In genomic region chr7:75846942-75847341, GRCm38 (mm10) we compare ENCODE assay signal across 16 mouse cellular contexts. TPM values are rescaled to one million over a fixed set of nuclear protein-coding genes. Genes with fewer than 3 reads are reported as not detected.
DNase-seq lines count a peak whose midpoint lies in the region; ATAC-seq and TF ChIP-seq lines count a peak whose summit lies in the region.
"Had no signal": no experiment of that assay in that cellular context is flagged by ENCODE, and none has a peak within 500 bp of the region (broad histone marks: within the 10 kb centered on the region; RNA-seq: fewer than 3 reads in every experiment).

No protein-coding gene starts in this region.

- peak overlapping the region; percentile 86 for H3K4me2 ChIP-seq in intestine, embryonic 14.5 days (ENCODE audit: low read length)
- H3K4me2 ChIP-seq in intestine, embryonic 16.5 days (ENCODE audit: low read depth, low read length) = no peak overlapping the region
- no peak overlapping the region for H3K4me2 ChIP-seq in midbrain, postnatal 0 days (ENCODE audit: low read depth, low read length, poor library complexity, severe bottlenecking)
- no peak overlapping the region for H3K4me2 ChIP-seq in midbrain, embryonic 11.5 days
- peak overlapping the region; percentile 78 for H3K4me2 ChIP-seq in liver, postnatal 0 days (ENCODE audit: low read depth, low read length)

- no peaks in the 10 kb centered on the region for H3K27me3 ChIP-seq in intestine, embryonic 14.5 days (replicated peaks; ENCODE audit: control insufficient read depth, insufficient read depth, low read length)
- H3K27me3 ChIP-seq in intestine, embryonic 16.5 days (replicated peaks; ENCODE audit: control insufficient read depth, insufficient read depth, low read length) = no peaks in the 10 kb centered on the region
- no peaks in the 10 kb centered on the region for H3K27me3 ChIP-seq in midbrain, postnatal 0 days (ENCODE audit: insufficient read depth, low read length)
- no peaks in the 10 kb centered on the region for H3K27me3 ChIP-seq in midbrain, embryonic 11.5 days (ENCODE audit: control insufficient read depth, insufficient read depth, low read length)
- no peaks in the 10 kb centered on the region; a peak in 1 of 4 replicates for H3K27me3 ChIP-seq in MEL (ENCODE audit: control insufficient read depth in 1 of 2, insufficient read depth in 2 of 2, low read length in 2 of 2)
- no peaks in the 10 kb centered on the region for H3K27me3 ChIP-seq in liver, postnatal 0 days (ENCODE audit: insufficient read depth, low read length)
- H3K27me3 ChIP-seq: hindbrain, embryonic 13.5 days; midbrain, embryonic 12.5 days; neural tube, embryonic 13.5 days; Patski; stomach, embryonic 15.5 days had no signal

- no peaks in the 10 kb centered on the region for H3K9me3 ChIP-seq in intestine, embryonic 14.5 days (ENCODE audit: control insufficient read depth, low read length)
- no peaks in the 10 kb centered on the region for H3K9me3 ChIP-seq in intestine, embryonic 16.5 days (ENCODE audit: control insufficient read depth, low read length)
- no peaks in the 10 kb centered on the region for H3K9me3 ChIP-seq in midbrain, postnatal 0 days (ENCODE audit: low read length)
- H3K9me3 ChIP-seq in midbrain, embryonic 11.5 days (ENCODE audit: control insufficient read depth, low read length) = no peaks in the 10 kb centered on the region
- H3K9me3 ChIP-seq in MEL (replicated peaks; ENCODE audit: insufficient read depth, low read length) = no peaks in the 10 kb centered on the region
- no peaks in the 10 kb centered on the region for H3K9me3 ChIP-seq in liver, postnatal 0 days (ENCODE audit: low read length)
- H3K9me3 ChIP-seq: hindbrain, embryonic 13.5 days; midbrain, embryonic 12.5 days; neural tube, embryonic 13.5 days; stomach, embryonic 15.5 days had no signal

- H3K9ac ChIP-seq in intestine, embryonic 14.5 days (ENCODE audit: low read length) = no peak overlapping the region
- H3K9ac ChIP-seq in intestine, embryonic 16.5 days (ENCODE audit: low read depth, low read length) = no peak overlapping the region
- H3K9ac ChIP-seq in midbrain, postnatal 0 days (replicated peaks; ENCODE audit: low read length, poor library complexity, severe bottlenecking) = no peak overlapping the region
- H3K9ac ChIP-seq in midbrain, embryonic 11.5 days (ENCODE audit: low read length) = no peak overlapping the region
- no peak overlapping the region for H3K9ac ChIP-seq in MEL (ENCODE audit: control insufficient read depth, low read depth, low read length, poor library complexity, severe bottlenecking)
- no peak overlapping the region for H3K9ac ChIP-seq in liver, postnatal 0 days (replicated peaks)
- H3K9ac ChIP-seq: midbrain, embryonic 12.5 days; stomach, embryonic 15.5 days had no signal

- TF ChIP-seq POLR2A in MEL (IDR thresholded peaks at IDR 0.05; ENCODE audit: control insufficient read depth in 1 of 2, insufficient read depth in 1 of 2, low read depth in 1 of 2, low read length in 2 of 2, poor library complexity in 1 of 2) = no peak

- H3K4me1 ChIP-seq in intestine, embryonic 14.5 days (replicated peaks; ENCODE audit: control insufficient read depth, insufficient read depth, low read length) = peaks cover 13% of the 10 kb centered on the region
- peaks cover 8% of the 10 kb centered on the region for H3K4me1 ChIP-seq in intestine, embryonic 16.5 days (ENCODE audit: control insufficient read depth, insufficient read depth, low read length)
- H3K4me1 ChIP-seq in midbrain, postnatal 0 days (ENCODE audit: insufficient read depth, low read length) = peaks cover 5% of the 10 kb centered on the region; the same call in 1 of the 2 replicates
- H3K4me1 ChIP-seq in midbrain, embryonic 11.5 days (ENCODE audit: control insufficient read depth, insufficient read depth, low read length) = peaks cover 11% of the 10 kb centered on the region
- H3K4me1 ChIP-seq in MEL (ENCODE audit: control insufficient read depth in 1 of 2, insufficient read depth in 2 of 2, low read length in 2 of 2) = peaks cover 0 to 5% of the 10 kb centered on the region in 2 experiments; a peak in 2 of 4 replicates
- H3K4me1 ChIP-seq in liver, postnatal 0 days (ENCODE audit: insufficient read depth) = peaks cover 19% of the 10 kb centered on the region

- DNase-seq in intestine, embryonic 14.5 days (ENCODE audit: low spot score) = no peak
- no peak for DNase-seq in midbrain, postnatal 0 days (ENCODE audit: low spot score)
- DNase-seq in midbrain, embryonic 11.5 days (ENCODE audit: low spot score, missing footprints) = no peak
- DNase-seq in MEL (ENCODE audit: low read depth, low spot score) (peak; percentile 40), MN1 (ENCODE audit: low spot score) (no peak)
- no peak for DNase-seq in liver, postnatal 0 days
- DNase-seq: adrenal gland, adult 2 months; cerebellum, postnatal 36 days; kidney, postnatal 10 days; right cerebral cortex, postnatal 4 days had no signal

- TF ChIP-seq EP300 in MEL (IDR thresholded peaks at IDR 0.05; ENCODE audit: low read depth in 1 of 2, low read length in 2 of 2) = no peak
- no peak for TF ChIP-seq EP300 in liver, postnatal 0 days (IDR thresholded peaks at IDR 0.05; ENCODE audit: low read depth)

- ATAC-seq in intestine, embryonic 14.5 days (replicated peaks; ENCODE audit: low FRiP score, low TSS enrichment, low read depth) = no peak
- no peak for ATAC-seq in intestine, embryonic 16.5 days
- no peak for ATAC-seq in midbrain, postnatal 0 days (ENCODE audit: low FRiP score)
- ATAC-seq in midbrain, embryonic 11.5 days (ENCODE audit: low FRiP score) = no peak
- ATAC-seq in liver, postnatal 0 days = no peak
- ATAC-seq: Patski had no signal

- WGBS in intestine, embryonic 14.5 days = 54% methylated on average over 7 of the region's 7 CpGs
- 51% methylated on average over 7 of the region's 7 CpGs for WGBS in intestine, embryonic 16.5 days
- WGBS in midbrain, postnatal 0 days = 52% methylated on average over 7 of the region's 7 CpGs
- 49% methylated on average over 7 of the region's 7 CpGs for WGBS in midbrain, embryonic 11.5 days
- WGBS in liver, postnatal 0 days (ENCODE audit: insufficient replicate concordance) = 46% methylated on average over 7 of the region's 7 CpGs

- peaks cover 4% of the 10 kb centered on the region; the same call in 1 of the 2 replicates for H3K36me3 ChIP-seq in intestine, embryonic 14.5 days (ENCODE audit: control insufficient read depth, insufficient read depth, low read length)
- no peaks in the 10 kb centered on the region for H3K36me3 ChIP-seq in intestine, embryonic 16.5 days (ENCODE audit: control insufficient read depth, insufficient read depth, low read length)
- no peaks in the 10 kb centered on the region for H3K36me3 ChIP-seq in midbrain, postnatal 0 days (ENCODE audit: insufficient read depth, low read length)
- H3K36me3 ChIP-seq in midbrain, embryonic 11.5 days (ENCODE audit: control insufficient read depth, insufficient read depth, low read length) = peaks cover 2% of the 10 kb centered on the region; the same call in 1 of the 2 replicates
- H3K36me3 ChIP-seq in MEL (ENCODE audit: control insufficient read depth in 1 of 2, insufficient read depth in 2 of 2, low read length in 2 of 2) = peaks cover 0 to 5% of the 10 kb centered on the region in 2 experiments; a peak in 2 of 4 replicates
- H3K36me3 ChIP-seq in liver, postnatal 0 days (replicated peaks; ENCODE audit: insufficient read depth, low read length) = no peaks in the 10 kb centered on the region
- H3K36me3 ChIP-seq: hindbrain, embryonic 13.5 days; midbrain, embryonic 12.5 days; neural tube, embryonic 13.5 days; stomach, embryonic 15.5 days had no signal

- TF ChIP-seq CTCF in midbrain, postnatal 0 days (IDR thresholded peaks at IDR 0.05) = peak; percentile 30
- peak in 2 of 3 experiments; percentile 16 to 23; a peak in 1 of 6 replicates for TF ChIP-seq CTCF in MEL (IDR thresholded peaks at IDR 0.05 in 2 of 3, conservative IDR thresholded peaks at IDR 0.05 in 1 of 3; ENCODE audit: control insufficient read depth in 1 of 3, insufficient read depth in 1 of 3, low read depth in 2 of 3, low read length in 3 of 3, poor library complexity in 1 of 3, severe bottlenecking in 1 of 3)
- peak; percentile 52 for TF ChIP-seq CTCF in liver, postnatal 0 days (IDR thresholded peaks at IDR 0.05; ENCODE audit: low read depth)

- no peak overlapping the region for H3K27ac ChIP-seq in intestine, embryonic 14.5 days (ENCODE audit: low read depth)
- no peak overlapping the region for H3K27ac ChIP-seq in intestine, embryonic 16.5 days (ENCODE audit: low read length)
- no peak overlapping the region for H3K27ac ChIP-seq in midbrain, postnatal 0 days (ENCODE audit: low read depth, low read length)
- H3K27ac ChIP-seq in midbrain, embryonic 11.5 days (ENCODE audit: low read depth, low read length) = no peak overlapping the region
- no peak overlapping the region for H3K27ac ChIP-seq in MEL (ENCODE audit: control insufficient read depth, low read depth, low read length)
- H3K27ac ChIP-seq in liver, postnatal 0 days (ENCODE audit: low read depth) = no peak overlapping the region
- H3K27ac ChIP-seq: midbrain, embryonic 12.5 days; neural tube, embryonic 13.5 days had no signal

- H3K4me3 ChIP-seq in intestine, embryonic 14.5 days (ENCODE audit: low read depth, low read length) = no peak overlapping the region
- no peak overlapping the region for H3K4me3 ChIP-seq in intestine, embryonic 16.5 days (ENCODE audit: low read length)
- no peak overlapping the region for H3K4me3 ChIP-seq in midbrain, postnatal 0 days (ENCODE audit: low read depth, low read length)
- no peak overlapping the region for H3K4me3 ChIP-seq in midbrain, embryonic 11.5 days (ENCODE audit: low read depth, low read length)
- H3K4me3 ChIP-seq in MEL (ENCODE audit: control insufficient read depth in 1 of 2, insufficient read depth in 1 of 2, low read depth in 2 of 2, low read length in 2 of 2) = no peak overlapping the region
- no peak overlapping the region for H3K4me3 ChIP-seq in liver, postnatal 0 days (ENCODE audit: low read depth, low read length)

- H3K79me2 ChIP-seq in MEL (ENCODE audit: control insufficient read depth, insufficient read depth, low read length, poor library complexity) = peaks cover 7% of the 10 kb centered on the region; the same call in 1 of the 2 replicates

- no peak for TF ChIP-seq RAD21 in MEL (IDR thresholded peaks at IDR 0.05; ENCODE audit: low read depth, low read length)

TF ChIP-seq in MEL, 35 proteins besides CTCF, POLR2A, EP300 and RAD21 (continues in another document):
- TF ChIP-seq MAX (IDR thresholded peaks at IDR 0.05; ENCODE audit: low read length) = no peak
- TF ChIP-seq NELFE (IDR thresholded peaks at IDR 0.05; ENCODE audit: low read depth, low read length) = no peak

RNA-seq across cellular contexts. Expression of gene Klhl25, which starts 1.2 kb away (rescaled TPM):
- polyA plus RNA-seq in intestine, embryonic 14.5 days (2014; fragmentation: Nextera tagmentation; extraction: Ambion mirVana) = 12.4 and 14.0 TPM in 2 replicates
- polyA plus RNA-seq in intestine, embryonic 16.5 days (2015; fragmentation: Nextera tagmentation; extraction: Ambion mirVana) = 9.5 and 10.4 TPM in 2 replicates
- total RNA-seq in midbrain, postnatal 0 days (2014; rRNA removed) = 34.2 and 35.3 TPM in 2 replicates
- 12.6 and 13.9 TPM in 2 replicates for polyA plus RNA-seq in midbrain, postnatal 0 days (2015; fragmentation: Nextera tagmentation; extraction: Ambion mirVana)
- 17.7 and 21.2 TPM in 2 replicates for polyA plus RNA-seq in midbrain, embryonic 11.5 days (2014; fragmentation: Nextera tagmentation; extraction: Ambion mirVana)
- 7.4 and 8.0 TPM in 2 replicates for total RNA-seq in MEL (2012; rRNA removed)
- polyA plus RNA-seq in MEL (2012; ENCODE audit: insufficient read depth in 1 of 2, insufficient read length in 2 of 2, low read depth in 1 of 2, low replicate concordance in 2 of 2, missing spikeins in 1 of 2) = 10 to 100 TPM in 1 of 2 experiments, not detected in 1; 11.4 TPM
- 13.0 and 13.5 TPM in 2 replicates for polyA plus RNA-seq in liver, postnatal 0 days (2015; fragmentation: Nextera tagmentation; extraction: Ambion mirVana)

Comparison
In these comparisons a context has a peak if more than half of its experiments do, and no peak if none do; other contexts are left out.
1. H3K4me2 ChIP-seq: peak in intestine, embryonic 14.5 days (single experiment) and liver, postnatal 0 days (single experiment); none in intestine, embryonic 16.5 days (single experiment), midbrain, postnatal 0 days (single experiment) and midbrain, embryonic 11.5 days (single experiment).
2. Peak in every context shown above with its lines, with median percentiles within 50 percentile points of each other: CTCF ChIP-seq.